Mouse (Mus musculus) kidney, postnatal 0 days (tissue): ENCODE data around the gene Srf. TPM values are rescaled to one million over a fixed set of nuclear protein-coding genes. Genes with fewer than 3 reads are reported as not detected.

ENCODE experiments used
- ATAC-seq: fragments of 200-750 bp; cut with Nextera tagmentation; replicated peaks from 2 replicates; pipeline ENCODE4 v1.8.0; 2017; ENCODE audit warnings: low read depth, moderate number of reproducible peaks, moderate TSS enrichment, moderate library complexity; ENCODE audit not compliant: low FRiP score
- DNase-seq: peaks from one replicate; pipeline ENCODE4 v3.0.0-alpha.2; 2016; ENCODE audit warnings: low spot score
- H3K27ac ChIP-seq: fragments of 300-500 bp; sonication (generic); 2 replicates; pipeline ENCODE4 v1.5.1; 2014; ENCODE audit warnings: mild to moderate bottlenecking
- H3K27me3 ChIP-seq: fragments of 300-500 bp; sonication (generic); 2 replicates; pipeline ENCODE4 v1.6.1; 2014; ENCODE audit warnings: low read length, mixed read lengths; ENCODE audit not compliant: insufficient read depth
- H3K36me3 ChIP-seq: fragments of 300-500 bp; sonication (generic); 2 replicates; pipeline ENCODE4 v1.6.1; 2014; ENCODE audit warnings: low read length, mixed read lengths; ENCODE audit not compliant: insufficient read depth
- H3K4me1 ChIP-seq: fragments of 300-500 bp; sonication (generic); replicated peaks from 2 replicates; pipeline ENCODE4 v1.6.1; 2014; ENCODE audit warnings: antibody characterized with exemption, low read length, mixed read lengths; ENCODE audit not compliant: insufficient read depth
- H3K4me2 ChIP-seq: fragments of 300-500 bp; sonication (generic); 2 replicates; pipeline ENCODE4 v1.6.1; 2014; ENCODE audit warnings: mild to moderate bottlenecking, low read length, moderate library complexity, mixed read lengths
- H3K4me3 ChIP-seq: fragments of 300-500 bp; sonication (generic); replicated peaks from 2 replicates; pipeline ENCODE4 v1.5.1; 2014; ENCODE audit warnings: low read depth, low read length
- H3K9ac ChIP-seq: fragments of 300-500 bp; sonication (generic); 2 replicates; pipeline ENCODE4 v1.6.1; 2014; ENCODE audit warnings: low read depth, low read length
- H3K9me3 ChIP-seq: fragments of 300-500 bp; sonication (generic); replicated peaks from 2 replicates; pipeline ENCODE4 v1.6.1; 2016; ENCODE audit warnings: low read length, inconsistent platforms, mixed read lengths
- CTCF ChIP-seq: IDR thresholded peaks from 2 replicates; pipeline ENCODE4 v1.5.1; 2016; ENCODE audit warnings: antibody characterized with exemption, low read depth, mild to moderate bottlenecking, moderate library complexity
- whole genome bisulfite sequencing: fragments of 180-500 bp; shearing (Covaris S2); extraction: QIAGEN DNeasy Blood & Tissue Kit; methylation state at CpG from one replicate; pipeline ENCODE4 v1.1.7; 2014; 5-methylcytosine and 5-hydroxymethylcytosine counted together
- polyA plus RNA-seq: library from polyadenylated mRNA; unstranded; fragments of >200 nt; fragmentation: Nextera tagmentation; extraction: Ambion mirVana; gene quantifications from 2 replicates; pipeline ENCODE4 v1.2.1, GENCODE M21; 2015

Gene Srf
- polyA plus RNA-seq, 1 experiment from 2014 or later: 6.0 TPM

GRCm38 (mm10) chr17:46553469-46553868, 2.5 kb downstream of the Srf start:
- ATAC-seq (no peak), DNase-seq (no peak)
- H3K27ac ChIP-seq: peak overlapping the region; percentile 80
- no peaks in the 10 kb centered on the region for H3K27me3 ChIP-seq
- peaks cover 28% of the 10 kb centered on the region for H3K4me1 ChIP-seq
- H3K9ac ChIP-seq: no peak overlapping the region
- TF ChIP-seq CTCF: no peak
- peak overlapping the region; percentile 94 for H3K4me2 ChIP-seq
- H3K36me3 ChIP-seq: peaks cover 36% of the 10 kb centered on the region
- WGBS: 48% methylated on average over 11 of the region's 11 CpGs
- peak overlapping the region; percentile 79 for H3K4me3 ChIP-seq
- H3K9me3 ChIP-seq: no peaks in the 10 kb centered on the region

- Histone ChIP-seq H3K4me3 (peak overlapping the region; percentile 79), H3K9ac (no peak overlapping the region), H3K27ac (peak overlapping the region; percentile 80), H3K4me1 (peaks cover 28% of the 10 kb centered on the region), H3K36me3 (peaks cover 39% of the 10 kb centered on the region), H3K9me3 (no peaks in the 10 kb centered on the region), H3K27me3 (no peaks in the 10 kb centered on the region), H3K4me2 (peak overlapping the region; percentile 94)
- peak; percentile 100 for DNase-seq
- ATAC-seq: peak; percentile 78
- 1% methylated on average over 24 of the region's 24 CpGs for WGBS
- no peak for TF ChIP-seq CTCF
Measured at GRCm38 (mm10) chr17:46552841-46553423, 3.0 kb downstream of the Srf start.

GRCm38 (mm10) chr17:46552151-46552550, 3.8 kb downstream of the Srf start:
- Histone ChIP-seq H3K9me3 (no peaks in the 10 kb centered on the region), H3K4me3 (no peak overlapping the region), H3K9ac (no peak overlapping the region), H3K27me3 (no peaks in the 10 kb centered on the region), H3K4me1 (peaks cover 31% of the 10 kb centered on the region), H3K36me3 (peaks cover 39% of the 10 kb centered on the region), H3K27ac (no peak overlapping the region), H3K4me2 (peak overlapping the region; percentile 33; the same call in 1 of the 2 replicates)
- TF ChIP-seq CTCF: no peak
- WGBS: 87% methylated on average over 7 of the region's 7 CpGs
- DNase-seq: no peak
- no peak for ATAC-seq

GRCm38 (mm10) chr17:46551369-46551768, 4.6 kb downstream of the Srf start:
- Histone ChIP-seq H3K27me3 (no peaks in the 10 kb centered on the region), H3K36me3 (peaks cover 39% of the 10 kb centered on the region), H3K9ac (no peak overlapping the region), H3K27ac (no peak overlapping the region), H3K4me3 (no peak overlapping the region), H3K9me3 (no peaks in the 10 kb centered on the region), H3K4me2 (no peak overlapping the region), H3K4me1 (peaks cover 29% of the 10 kb centered on the region)
- no peak for TF ChIP-seq CTCF
- DNase-seq (no peak), ATAC-seq (no peak)
- 95% methylated on average over 6 of the region's 6 CpGs for WGBS

- 88% methylated on average over 7 of the region's 7 CpGs for whole genome bisulfite sequencing
- no peak for ATAC-seq
- Histone ChIP-seq H3K4me1 (peaks cover 29% of the 10 kb centered on the region), H3K36me3 (peaks cover 39% of the 10 kb centered on the region), H3K9me3 (no peaks in the 10 kb centered on the region), H3K4me3 (no peak overlapping the region), H3K9ac (no peak overlapping the region), H3K27ac (no peak overlapping the region), H3K27me3 (no peaks in the 10 kb centered on the region), H3K4me2 (no peak overlapping the region)
- TF ChIP-seq CTCF: no peak
- no peak for DNase-seq
Measured at GRCm38 (mm10) chr17:46550904-46551303, 5.1 kb downstream of the Srf start.

GRCm38 (mm10) chr17:46549642-46550041, 6.3 kb downstream of the Srf start:
- peaks cover 39% of the 10 kb centered on the region for H3K36me3 ChIP-seq

GRCm38 (mm10) chr17:46549193-46549592, 6.8 kb downstream of the Srf start:
- no peaks in the 10 kb centered on the region for H3K9me3 ChIP-seq
- peak; percentile 78 for DNase-seq
- H3K27ac ChIP-seq: no peak overlapping the region
- 34% methylated on average over 8 of the region's 8 CpGs for WGBS
- no peaks in the 10 kb centered on the region for H3K27me3 ChIP-seq
- peaks cover 24% of the 10 kb centered on the region for H3K4me1 ChIP-seq
- H3K4me2 ChIP-seq: no peak overlapping the region
- H3K9ac ChIP-seq: no peak overlapping the region
- peak; percentile 73 for TF ChIP-seq CTCF
- peak; percentile 21; the same call in 1 of the 2 replicates for ATAC-seq
- H3K36me3 ChIP-seq: peaks cover 39% of the 10 kb centered on the region
- H3K4me3 ChIP-seq: no peak overlapping the region

More at GRCm38 (mm10) chr17:46549642-46550041, 6.3 kb downstream of the Srf start:
- Histone ChIP-seq H3K9me3 (no peaks in the 10 kb centered on the region), H3K27me3 (no peaks in the 10 kb centered on the region), H3K4me1 (peaks cover 29% of the 10 kb centered on the region), H3K4me3 (no peak overlapping the region), H3K4me2 (no peak overlapping the region), H3K27ac (no peak overlapping the region), H3K9ac (no peak overlapping the region)
- TF ChIP-seq CTCF: no peak
- 90% methylated on average over 9 of the region's 9 CpGs for WGBS
- ATAC-seq (no peak), DNase-seq (no peak)
